Mouse (Mus musculus) heart, embryonic 13.5 days (tissue): ENCODE data around the gene Klc4. TPM values are rescaled to one million over a fixed set of nuclear protein-coding genes. Genes with fewer than 3 reads are reported as not detected.
A peak's percentile ranks its signal among the peaks of the same experiment; 100 is the strongest.

Experiments used
- ATAC-seq: fragments of 200-750 bp; cut with Nextera tagmentation; 2 replicates; pipeline ENCODE4 v1.8.0; 2017; ENCODE audit warnings: moderate TSS enrichment; ENCODE audit not compliant: insufficient number of reproducible peaks, low FRiP score, low TSS enrichment; ENCODE audit errors: extremely low read depth
- H3K27ac ChIP-seq: fragments of 300-500 bp; sonication (generic); replicated peaks from 2 replicates; pipeline ENCODE4 v1.5.1; 2015; ENCODE audit warnings: moderate library complexity, mild to moderate bottlenecking, inconsistent platforms
- H3K27me3 ChIP-seq: fragments of 300-500 bp; sonication (generic); replicated peaks from 2 replicates; pipeline ENCODE4 v1.6.1; 2015; ENCODE audit warnings: mild to moderate bottlenecking, inconsistent platforms
- H3K36me3 ChIP-seq: fragments of 300-500 bp; sonication (generic); 2 replicates; pipeline ENCODE4 v1.6.1; 2015; ENCODE audit warnings: mild to moderate bottlenecking, inconsistent platforms
- H3K4me1 ChIP-seq: fragments of 300-500 bp; sonication (generic); 2 replicates; pipeline ENCODE4 v1.6.1; 2015; ENCODE audit warnings: inconsistent platforms
- H3K4me2 ChIP-seq: fragments of 300-500 bp; sonication (generic); 2 replicates; pipeline ENCODE4 v1.6.1; 2015; ENCODE audit warnings: inconsistent platforms, mild to moderate bottlenecking, moderate library complexity
- H3K4me3 ChIP-seq: fragments of 300-500 bp; sonication (generic); 2 replicates; pipeline ENCODE4 v1.5.1; 2015; ENCODE audit warnings: moderate library complexity, mild to moderate bottlenecking, inconsistent platforms
- H3K9ac ChIP-seq: fragments of 300-500 bp; sonication (generic); 2 replicates; pipeline ENCODE4 v1.6.1; 2015; ENCODE audit warnings: inconsistent platforms, mild to moderate bottlenecking, moderate library complexity
- H3K9me3 ChIP-seq: fragments of 300-500 bp; sonication (generic); 2 replicates; pipeline ENCODE4 v1.6.1; 2016; ENCODE audit warnings: inconsistent platforms
- WGBS: fragments of 180-500 bp; shearing (Covaris S2); methylation state at CpG from one replicate; pipeline ENCODE4 v1.1.7; 2015; ENCODE audit warnings: mixed read lengths; 5-methylcytosine and 5-hydroxymethylcytosine counted together
- polyA plus RNA-seq: library from polyadenylated mRNA; unstranded; fragments of >200 nt; fragmentation: Nextera tagmentation; extraction: Ambion mirVana; gene quantifications from 2 replicates; pipeline ENCODE4 v1.2.1, GENCODE M21; 2015

Klc4 gene
- 18.6 and 20.5 TPM in 2 replicates for polyA plus RNA-seq

- WGBS = under 1% methylated on average over 53 of the region's 53 CpGs
- peak within 1 kb of the TSS; percentile 97 for H3K4me2 ChIP-seq
- H3K27me3 ChIP-seq = no peaks in the 10 kb centered on the region
- peak within 1 kb of the TSS; percentile 87 for H3K27ac ChIP-seq
- H3K4me3 ChIP-seq = peak within 1 kb of the TSS; percentile 80
- H3K4me1 ChIP-seq = peaks cover 33% of the 10 kb centered on the region
- H3K9ac ChIP-seq = peak within 1 kb of the TSS; percentile 90
- H3K9me3 ChIP-seq = no peaks in the 10 kb centered on the region
- ATAC-seq = peak; percentile 75
- peaks cover 46% of the 10 kb centered on the region for H3K36me3 ChIP-seq
Observed at GRCm38 (mm10) chr17:46645561-46646321, at the start of gene Klc4, which contains the start of gene Mrpl2. Gene Klc4 (minus strand): TSS chr17:46646022. Gene Mrpl2 (plus strand): TSS chr17:46646229.

GRCm38 (mm10) chr17:46694517-46695063 lies 48.8 kb upstream of the Klc4 start:
- Histone ChIP-seq H3K27ac (no peak overlapping the region), H3K4me1 (0 out of 2 replicates have a peak, but pooled peaks cover 8% of the 10 kb centered on the region), H3K9me3 (no peaks in the 10 kb centered on the region), H3K36me3 (peaks cover 37% of the 10 kb centered on the region), H3K9ac (no peak overlapping the region), H3K4me2 (no peak overlapping the region), H3K27me3 (no peaks in the 10 kb centered on the region), H3K4me3 (no peak overlapping the region)
- no peak for ATAC-seq
- 85% methylated on average over 1 of the region's 1 CpGs for WGBS

- no peak for ATAC-seq
- Histone ChIP-seq H3K27ac (no peak overlapping the region), H3K9ac (no peak overlapping the region), H3K4me2 (no peak overlapping the region), H3K4me3 (no peak overlapping the region), H3K4me1 (0 out of 2 replicates have a peak, but pooled peaks cover 4% of the 10 kb centered on the region), H3K27me3 (no peaks in the 10 kb centered on the region), H3K9me3 (no peaks in the 10 kb centered on the region), H3K36me3 (peaks cover 44% of the 10 kb centered on the region)
- WGBS = 92% methylated on average over 2 of the region's 2 CpGs
Observed at GRCm38 (mm10) chr17:46691390-46691789, 45.6 kb upstream of the Klc4 start.

DNA sequence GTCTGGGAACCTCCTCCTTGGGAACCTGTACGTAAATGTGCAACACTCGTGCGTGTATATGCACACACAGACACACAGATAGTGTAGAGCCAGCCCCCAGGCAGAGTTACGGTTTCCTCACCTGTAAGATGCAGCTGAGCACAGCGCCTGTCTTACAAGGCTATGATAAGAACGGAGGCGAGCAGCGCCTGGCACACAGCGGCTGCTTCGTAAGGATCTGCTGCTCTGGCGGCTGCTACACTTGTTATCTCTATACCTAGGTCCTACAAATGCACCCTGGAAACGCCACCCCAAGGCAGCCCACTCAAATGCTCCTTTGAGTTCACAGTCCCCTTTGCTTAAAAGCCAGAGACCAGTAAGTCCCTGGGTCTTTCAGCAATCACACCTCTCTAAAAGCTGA lies 44.8 kb upstream of the Klc4 start:
- no peaks in the 10 kb centered on the region for H3K9me3 ChIP-seq
- H3K36me3 ChIP-seq = peaks cover 48% of the 10 kb centered on the region
- 63% methylated on average over 12 of the region's 12 CpGs for WGBS
- 0 out of 2 replicates have a peak, but pooled peaks cover 4% of the 10 kb centered on the region for H3K4me1 ChIP-seq
- H3K27me3 ChIP-seq = no peaks in the 10 kb centered on the region
- H3K27ac ChIP-seq = no peak overlapping the region
- no peak overlapping the region for H3K4me3 ChIP-seq
- no peak for ATAC-seq
- no peak overlapping the region for H3K4me2 ChIP-seq
- no peak overlapping the region for H3K9ac ChIP-seq

DNA sequence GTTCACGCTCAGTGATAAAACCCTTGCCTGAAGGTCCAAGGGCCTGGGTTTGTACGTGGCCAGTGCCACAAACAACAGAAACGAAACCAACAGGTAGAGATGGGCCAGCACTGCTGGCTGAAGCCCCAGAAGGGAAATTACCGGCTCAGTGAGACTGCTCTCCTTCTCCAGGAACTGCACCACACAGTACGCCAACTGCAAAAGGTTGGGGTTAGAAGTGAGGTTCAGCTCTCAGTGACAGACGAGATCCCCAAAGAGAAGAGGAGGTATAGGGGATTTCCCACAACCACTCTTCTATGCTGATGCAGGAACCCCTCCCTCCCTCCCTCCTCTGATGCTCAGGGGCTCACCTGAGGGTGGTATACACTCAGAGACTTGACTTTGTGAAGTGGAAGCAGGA lies 40.1 kb upstream of the Klc4 start:
- H3K27ac ChIP-seq = no peak overlapping the region
- peaks cover 71% of the 10 kb centered on the region for H3K36me3 ChIP-seq
- no peak overlapping the region for H3K9ac ChIP-seq
- H3K4me1 ChIP-seq = peaks cover 19% of the 10 kb centered on the region
- no peak overlapping the region for H3K4me3 ChIP-seq
- H3K9me3 ChIP-seq = no peaks in the 10 kb centered on the region
- 89% methylated on average over 6 of the region's 6 CpGs for WGBS
- ATAC-seq = no peak
- H3K27me3 ChIP-seq = no peaks in the 10 kb centered on the region
- no peak overlapping the region for H3K4me2 ChIP-seq

- Histone ChIP-seq H3K27ac (no peak overlapping the region), H3K4me2 (no peak overlapping the region), H3K4me3 (no peak overlapping the region), H3K9ac (no peak overlapping the region), H3K9me3 (no peaks in the 10 kb centered on the region), H3K36me3 (peaks cover 62% of the 10 kb centered on the region), H3K27me3 (no peaks in the 10 kb centered on the region), H3K4me1 (peaks cover 37% of the 10 kb centered on the region)
- 85% methylated on average over 16 of the region's 16 CpGs for WGBS
- no peak for ATAC-seq
Observed at GRCm38 (mm10) chr17:46682654-46683389, 37.0 kb upstream of the Klc4 start.

GRCm38 (mm10) chr17:46681466-46682118 lies 35.8 kb upstream of the Klc4 start:
- no peaks in the 10 kb centered on the region for H3K9me3 ChIP-seq
- peak overlapping the region; percentile 87 for H3K4me2 ChIP-seq
- peaks cover 40% of the 10 kb centered on the region for H3K4me1 ChIP-seq
- H3K9ac ChIP-seq = peak overlapping the region; percentile 83
- H3K36me3 ChIP-seq = peaks cover 62% of the 10 kb centered on the region
- peak overlapping the region; percentile 97 for H3K4me3 ChIP-seq
- ATAC-seq = no peak
- H3K27ac ChIP-seq = peak overlapping the region; percentile 74
- H3K27me3 ChIP-seq = no peaks in the 10 kb centered on the region
- WGBS = 19% methylated on average over 12 of the region's 12 CpGs

- H3K4me1 ChIP-seq = peaks cover 40% of the 10 kb centered on the region
Observed at GRCm38 (mm10) chr17:46680760-46681373, 35.0 kb upstream of the Klc4 start, which contains the start of gene Klhdc3. Gene Klhdc3 (minus strand): TSS chr17:46680914.

GRCm38 (mm10) chr17:46679843-46680759 lies 34.3 kb upstream of the Klc4 start:
- H3K27ac ChIP-seq = peak overlapping the region; percentile 96
- peak; percentile 8; the same call in 1 of the 2 replicates for ATAC-seq
- H3K4me2 ChIP-seq = peak overlapping the region; percentile 87
- H3K4me3 ChIP-seq = peak overlapping the region; percentile 97
- peaks cover 62% of the 10 kb centered on the region for H3K36me3 ChIP-seq
- no peaks in the 10 kb centered on the region for H3K27me3 ChIP-seq
- under 1% methylated on average over 34 of the region's 34 CpGs for WGBS
- H3K9me3 ChIP-seq = no peaks in the 10 kb centered on the region
- peaks cover 42% of the 10 kb centered on the region for H3K4me1 ChIP-seq
- H3K9ac ChIP-seq = peak overlapping the region; percentile 96

More at GRCm38 (mm10) chr17:46680760-46681373, 35.0 kb upstream of the Klc4 start, which contains the start of gene Klhdc3:
- Histone ChIP-seq H3K4me3 (peak within 1 kb of the TSS; percentile 97), H3K4me2 (peak within 1 kb of the TSS; percentile 87), H3K27me3 (no peaks in the 10 kb centered on the region), H3K9ac (peak within 1 kb of the TSS; percentile 96), H3K27ac (peak within 1 kb of the TSS; percentile 96), H3K9me3 (no peaks in the 10 kb centered on the region), H3K36me3 (peaks cover 62% of the 10 kb centered on the region)
- ATAC-seq = peak; percentile 98
- WGBS = 0% methylated on average over 49 of the region's 49 CpGs

GRCm38 (mm10) chr17:46678911-46679310 lies 33.1 kb upstream of the Klc4 start:
- Histone ChIP-seq H3K27ac (peak overlapping the region; percentile 96), H3K9ac (peak overlapping the region; percentile 96), H3K36me3 (peaks cover 57% of the 10 kb centered on the region), H3K4me1 (peaks cover 48% of the 10 kb centered on the region), H3K4me2 (peak overlapping the region; percentile 87), H3K4me3 (peak overlapping the region; percentile 97), H3K27me3 (no peaks in the 10 kb centered on the region), H3K9me3 (no peaks in the 10 kb centered on the region)
- WGBS = 21% methylated on average over 9 of the region's 9 CpGs
- ATAC-seq = no peak
